Mouse (Mus musculus) thymus, postnatal 36 days (tissue): ENCODE data around the gene Vmn1r4.

Source experiments
- DNase-seq, 2 experiments: peaks; one replicate each; pipeline ENCODE4 v3.0.0; 2022; ENCODE audit warnings: mixed read lengths in 2 of 2

The Vmn1r4 gene

GRCm38 (mm10) chr6:56917578-56918368, 6.0 kb upstream of the Vmn1r4 start:
- DNase-seq = peak; percentile 24 to 41

DNA sequence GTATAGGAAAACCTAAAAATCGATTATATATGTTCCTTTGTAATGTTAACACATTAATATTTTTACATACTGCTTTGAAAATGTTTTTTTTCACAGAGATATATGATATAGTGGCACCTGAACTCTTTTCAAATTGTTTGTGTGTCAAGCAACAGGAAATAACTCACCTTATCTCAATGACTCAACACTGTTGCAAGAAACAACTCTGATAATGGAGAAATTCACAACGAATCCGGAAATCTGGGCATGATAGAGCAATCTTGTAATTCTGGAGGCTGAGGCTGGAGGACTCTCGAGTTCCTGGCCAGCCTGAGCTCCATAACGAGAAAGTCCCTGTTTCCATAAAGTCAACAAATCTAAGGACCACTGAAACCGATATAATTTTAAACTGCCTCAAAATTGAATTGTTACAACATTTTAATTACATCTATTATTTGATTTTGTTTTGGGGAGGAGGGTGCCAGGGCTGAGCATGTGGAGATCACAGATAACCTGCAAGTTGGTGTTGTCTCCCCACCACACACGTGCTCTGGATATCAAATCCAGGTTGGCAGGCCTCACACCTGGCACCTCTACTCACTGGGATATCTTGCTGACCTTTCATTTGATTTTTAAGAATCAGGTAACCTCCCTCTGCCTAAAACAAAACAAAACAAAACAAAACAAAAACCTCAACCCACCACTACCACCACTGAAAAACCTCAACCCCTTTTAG, 4.3 kb upstream of the Vmn1r4 start:
- no peak for DNase-seq

DNA sequence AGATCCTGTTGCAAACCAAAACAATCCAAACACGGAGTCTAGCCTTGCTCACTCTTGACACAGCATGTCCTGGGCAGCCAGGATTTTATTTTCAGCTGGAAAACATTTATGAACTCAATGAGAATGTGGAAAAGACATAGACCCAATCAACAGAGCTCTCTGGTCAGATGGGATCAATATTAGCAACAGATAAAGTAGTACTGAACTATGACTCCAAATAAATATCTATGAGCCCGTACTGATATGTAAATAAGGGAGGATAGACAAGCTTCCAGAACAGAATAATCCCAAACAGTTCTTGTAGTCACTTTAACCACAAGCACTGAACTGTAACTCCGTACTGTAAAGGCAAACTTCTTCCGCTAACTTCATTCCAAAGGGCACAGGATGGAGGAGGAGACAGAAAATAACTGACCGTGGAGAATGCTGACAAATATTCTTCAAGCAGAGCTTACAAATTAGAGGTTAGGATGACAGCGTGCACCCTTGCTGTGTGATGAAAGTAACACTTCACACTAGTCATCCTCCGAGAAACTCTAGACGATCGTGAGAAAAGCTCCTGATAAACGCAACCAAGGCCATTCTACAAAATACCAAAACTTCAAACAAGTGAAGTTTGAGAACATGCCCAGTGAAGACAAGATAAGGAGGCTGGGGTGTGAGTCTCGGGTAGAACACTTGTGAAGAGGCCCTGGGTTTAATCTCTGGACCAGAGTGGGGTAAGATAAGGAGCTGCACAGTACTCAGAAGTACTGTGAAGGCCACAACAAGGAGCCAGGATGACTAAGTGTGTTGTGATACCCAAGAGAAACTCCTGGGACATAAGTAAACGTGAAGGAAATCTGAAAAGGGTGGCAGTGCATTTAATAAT, 3.4 kb upstream of the Vmn1r4 start:
- no peak for DNase-seq

GRCm38 (mm10) chr6:56923331-56923725, 487 bp upstream of the Vmn1r4 start:
- no peak for DNase-seq

DNA sequence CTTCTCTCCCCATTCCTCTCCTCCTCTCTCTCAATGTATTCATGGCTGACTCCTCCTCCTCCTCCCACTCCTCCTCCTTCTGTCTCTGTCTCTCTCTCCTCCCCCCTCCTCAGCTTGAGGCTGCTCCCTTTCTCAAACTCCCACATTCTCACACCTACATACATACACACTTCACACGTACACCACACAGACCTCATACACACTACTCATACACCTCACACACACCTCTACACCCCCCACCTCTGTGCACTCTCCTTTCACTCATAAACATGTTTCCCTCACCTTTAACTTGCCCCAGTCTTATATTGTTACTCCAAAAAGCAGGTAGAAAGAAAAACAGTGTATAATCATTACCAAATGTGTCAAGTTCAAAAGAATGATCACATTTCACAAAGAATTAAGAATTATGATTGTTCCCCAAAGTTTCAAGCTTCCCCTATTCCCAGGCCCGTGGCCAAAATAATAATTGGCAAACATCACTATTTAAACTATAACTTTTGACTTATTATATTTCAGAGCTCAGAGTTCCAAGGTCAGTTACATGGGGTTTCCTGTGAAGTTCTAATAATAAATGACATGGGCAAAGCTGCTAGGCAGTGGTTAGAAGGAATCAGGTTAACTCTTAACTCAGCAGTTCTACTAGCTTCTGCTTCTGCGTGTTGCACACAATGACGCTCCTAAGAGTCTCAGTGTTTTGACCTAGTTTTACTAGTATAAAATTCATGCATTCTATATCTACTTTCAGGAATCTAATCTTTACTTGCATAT, 8.0 kb downstream of the Vmn1r4 start:
- no peak for DNase-seq

DNA sequence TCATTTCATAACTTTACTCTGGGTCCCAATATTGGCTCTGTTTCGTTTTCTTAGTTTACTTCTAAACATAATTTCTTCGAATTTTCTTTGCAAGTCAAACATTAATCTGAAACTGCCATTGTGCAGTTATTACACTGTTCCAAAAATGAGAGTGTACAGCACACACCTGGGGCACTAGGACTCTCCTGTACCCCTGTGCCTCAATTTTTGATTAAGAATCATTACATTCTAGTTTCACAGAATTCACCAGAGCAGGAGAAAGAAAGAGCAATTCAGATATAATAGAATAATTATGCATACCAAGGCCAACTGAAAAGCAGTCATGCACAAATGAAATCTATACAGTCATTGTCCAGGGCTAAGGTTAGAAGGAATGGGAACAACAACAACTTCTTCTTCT, 8.6 kb downstream of the Vmn1r4 start:
- no peak for DNase-seq

DNA sequence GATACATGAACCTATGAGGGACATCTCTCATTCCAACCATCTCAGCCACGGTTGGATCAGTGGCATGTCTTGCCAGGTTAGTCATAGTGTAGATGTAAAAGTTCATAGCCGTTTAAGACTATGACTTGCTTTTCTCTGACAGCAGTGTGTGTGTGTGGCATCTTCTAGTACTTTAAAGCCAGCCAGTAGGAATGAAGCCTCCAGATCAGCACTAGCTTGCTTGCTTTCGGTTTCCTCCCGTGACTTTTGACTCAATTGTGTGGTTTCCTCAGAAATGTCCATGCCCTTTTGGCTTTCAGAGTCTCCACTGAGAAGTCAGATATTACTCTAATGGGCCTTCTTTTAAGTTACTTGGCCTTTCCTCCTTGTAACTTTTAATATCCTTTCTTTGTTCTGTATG, 10.6 kb downstream of the Vmn1r4 start:
- DNase-seq = no peak

- DNase-seq = no peak
Observed at GRCm38 (mm10) chr6:56956436-56956835, 32.6 kb downstream of the Vmn1r4 start.

- DNase-seq = no peak
Observed at GRCm38 (mm10) chr6:56969973-56970372, 46.2 kb downstream of the Vmn1r4 start, which contains the start of gene Vmn1r5. Gene Vmn1r5 (plus strand): TSS chr6:56970273.

- no peak for DNase-seq
Observed at GRCm38 (mm10) chr6:56996943-56997342, 73.1 kb downstream of the Vmn1r4 start, which contains the start of gene Vmn1r6. Gene Vmn1r6 (plus strand): TSS chr6:56997243.
